Mouse (Mus musculus) testis, adult 2 months (tissue): ENCODE results near the gene Thpo.

Experiments used
- CTCF ChIP-seq: fragments of 200-500 bp; IDR thresholded peaks from 2 replicates; pipeline ENCODE4 v1.5.1; 2012; ENCODE audit warnings: low read depth, mild to moderate bottlenecking, inconsistent platforms, low read length, moderate library complexity; ENCODE audit not compliant: control insufficient read depth, insufficient read depth, insufficient replicate concordance
- POLR2A ChIP-seq: fragments of 200-500 bp; IDR thresholded peaks from 2 replicates; pipeline ENCODE4 v1.6.1; 2012; ENCODE audit warnings: low read depth, mild to moderate bottlenecking, inconsistent platforms, low read length, moderate library complexity; ENCODE audit not compliant: control insufficient read depth

- TF ChIP-seq POLR2A (no peak), CTCF (no peak)
Observed at GRCm38 (mm10) chr16:20722736-20723135, 11.6 kb downstream of the Thpo start.
